27 mouse cellular contexts compared by ENCODE assay signal in genomic region chr9:77054426-77055193, GRCm38 (mm10). TPM values are rescaled to one million over a fixed set of nuclear protein-coding genes. Genes with fewer than 3 reads are reported as not detected.
DNase-seq lines count a peak whose midpoint lies in the region; ATAC-seq and TF ChIP-seq lines count a peak whose summit lies in the region.
"Had no signal": no experiment of that assay in that cellular context is flagged by ENCODE, and none has a peak within 500 bp of the region (broad histone marks: within the 10 kb centered on the region; RNA-seq: fewer than 3 reads in every experiment).

No protein-coding gene starts in this region.

- no peaks in the 10 kb centered on the region for H3K36me3 ChIP-seq in hindbrain, embryonic 12.5 days
- no peaks in the 10 kb centered on the region for H3K36me3 ChIP-seq in hindbrain, postnatal 0 days (ENCODE audit: insufficient read depth, low read length)
- no peaks in the 10 kb centered on the region for H3K36me3 ChIP-seq in neural tube, embryonic 12.5 days
- H3K36me3 ChIP-seq in midbrain, embryonic 15.5 days (replicated peaks): no peaks in the 10 kb centered on the region
- no peaks in the 10 kb centered on the region for H3K36me3 ChIP-seq in neural tube, embryonic 15.5 days
- H3K36me3 ChIP-seq: embryonic facial prominence, embryonic 15.5 days; forebrain, embryonic 10.5 days; heart, embryonic 12.5 days had no signal

- H3K27ac ChIP-seq in hindbrain, embryonic 12.5 days: no peak overlapping the region
- no peak overlapping the region for H3K27ac ChIP-seq in hindbrain, postnatal 0 days
- no peak overlapping the region for H3K27ac ChIP-seq in neural tube, embryonic 12.5 days
- H3K27ac ChIP-seq in midbrain, embryonic 15.5 days: no peak overlapping the region
- H3K27ac ChIP-seq in neural tube, embryonic 15.5 days (replicated peaks): no peak overlapping the region
- H3K27ac ChIP-seq: embryonic facial prominence, embryonic 15.5 days; forebrain, embryonic 10.5 days; gastrocnemius, adult 2 months had no signal

- no peaks in the 10 kb centered on the region; the same call in 1 of the 2 replicates for H3K4me1 ChIP-seq in hindbrain, embryonic 12.5 days
- H3K4me1 ChIP-seq in hindbrain, postnatal 0 days (ENCODE audit: insufficient read depth, low read length): no peaks in the 10 kb centered on the region
- H3K4me1 ChIP-seq in neural tube, embryonic 12.5 days: no peaks in the 10 kb centered on the region
- H3K4me1 ChIP-seq in midbrain, embryonic 15.5 days: no peaks in the 10 kb centered on the region
- no peaks in the 10 kb centered on the region for H3K4me1 ChIP-seq in neural tube, embryonic 15.5 days
- H3K4me1 ChIP-seq: embryonic facial prominence, embryonic 15.5 days; forebrain, embryonic 10.5 days had no signal

- no peak overlapping the region for H3K9ac ChIP-seq in hindbrain, embryonic 12.5 days
- no peak overlapping the region for H3K9ac ChIP-seq in hindbrain, postnatal 0 days (replicated peaks; ENCODE audit: low read length)
- H3K9ac ChIP-seq in neural tube, embryonic 12.5 days: no peak overlapping the region
- H3K9ac ChIP-seq in midbrain, embryonic 15.5 days: no peak overlapping the region
- no peak overlapping the region for H3K9ac ChIP-seq in neural tube, embryonic 15.5 days (replicated peaks)
- H3K9ac ChIP-seq: embryonic facial prominence, embryonic 15.5 days; heart, embryonic 12.5 days had no signal

- no peaks in the 10 kb centered on the region for H3K9me3 ChIP-seq in hindbrain, embryonic 12.5 days (replicated peaks)
- no peaks in the 10 kb centered on the region for H3K9me3 ChIP-seq in hindbrain, postnatal 0 days (ENCODE audit: low read length)
- H3K9me3 ChIP-seq in neural tube, embryonic 12.5 days: no peaks in the 10 kb centered on the region
- no peaks in the 10 kb centered on the region for H3K9me3 ChIP-seq in midbrain, embryonic 15.5 days
- H3K9me3 ChIP-seq in neural tube, embryonic 15.5 days (replicated peaks): no peaks in the 10 kb centered on the region
- H3K9me3 ChIP-seq: embryonic facial prominence, embryonic 15.5 days; forebrain, embryonic 10.5 days; heart, embryonic 12.5 days had no signal

- WGBS in hindbrain, embryonic 12.5 days: 70% methylated on average over 9 of the region's 9 CpGs
- WGBS in hindbrain, postnatal 0 days: 79% methylated on average over 9 of the region's 9 CpGs
- WGBS in neural tube, embryonic 12.5 days: 69% methylated on average over 9 of the region's 9 CpGs
- WGBS in midbrain, embryonic 15.5 days: 64% methylated on average over 9 of the region's 9 CpGs
- WGBS in neural tube, embryonic 15.5 days: 57% methylated on average over 9 of the region's 9 CpGs

- DNase-seq in hindbrain, postnatal 0 days (ENCODE audit: low spot score): no peak
- no peak for DNase-seq in neural tube, embryonic 10.5 days (ENCODE audit: extremely low spot score, low spot score)
- no peak for DNase-seq in cerebellum, adult 11 months
- no peak for DNase-seq in adrenal gland, postnatal 25 days
- DNase-seq: adrenal gland, postnatal 14 days; cerebellum, adult 8-10 months; cerebellum, postnatal 14 days; embryo, embryonic 11 days; gastrocnemius, adult 2 months; gastrocnemius, postnatal 25 days; heart, postnatal 36 days had no signal

- H3K4me3 ChIP-seq in hindbrain, embryonic 12.5 days: no peak overlapping the region
- no peak overlapping the region for H3K4me3 ChIP-seq in hindbrain, postnatal 0 days (ENCODE audit: low read length)
- no peak overlapping the region for H3K4me3 ChIP-seq in neural tube, embryonic 12.5 days
- H3K4me3 ChIP-seq in midbrain, embryonic 15.5 days: no peak overlapping the region
- no peak overlapping the region for H3K4me3 ChIP-seq in neural tube, embryonic 15.5 days (replicated peaks)
- H3K4me3 ChIP-seq: embryonic facial prominence, embryonic 15.5 days; erythroblast, embryonic 14.5 days; forebrain, embryonic 10.5 days; gastrocnemius, adult 2 months; heart, embryonic 12.5 days had no signal

- H3K4me2 ChIP-seq in hindbrain, embryonic 12.5 days (replicated peaks): no peak overlapping the region
- H3K4me2 ChIP-seq in hindbrain, postnatal 0 days (ENCODE audit: low read depth, low read length): no peak overlapping the region
- no peak overlapping the region for H3K4me2 ChIP-seq in neural tube, embryonic 12.5 days (replicated peaks)
- no peak overlapping the region for H3K4me2 ChIP-seq in midbrain, embryonic 15.5 days
- no peak overlapping the region for H3K4me2 ChIP-seq in neural tube, embryonic 15.5 days
- H3K4me2 ChIP-seq: embryonic facial prominence, embryonic 15.5 days; heart, embryonic 12.5 days had no signal

- no peaks in the 10 kb centered on the region for H3K27me3 ChIP-seq in hindbrain, embryonic 12.5 days
- no peaks in the 10 kb centered on the region for H3K27me3 ChIP-seq in hindbrain, postnatal 0 days (ENCODE audit: insufficient read depth, low read length)
- H3K27me3 ChIP-seq in neural tube, embryonic 12.5 days (replicated peaks): no peaks in the 10 kb centered on the region
- no peaks in the 10 kb centered on the region for H3K27me3 ChIP-seq in midbrain, embryonic 15.5 days (replicated peaks)
- no peaks in the 10 kb centered on the region for H3K27me3 ChIP-seq in neural tube, embryonic 15.5 days (replicated peaks)
- H3K27me3 ChIP-seq: embryonic facial prominence, embryonic 15.5 days; heart, embryonic 12.5 days; Patski had no signal

- peak; percentile 84 for ATAC-seq in hindbrain, embryonic 12.5 days (ENCODE audit: low FRiP score)
- no peak for ATAC-seq in hindbrain, postnatal 0 days
- peak; percentile 61 for ATAC-seq in neural tube, embryonic 12.5 days (ENCODE audit: low FRiP score, low read depth)
- peak; percentile 70 for ATAC-seq in midbrain, embryonic 15.5 days (replicated peaks)
- ATAC-seq in neural tube, embryonic 15.5 days (ENCODE audit: low FRiP score): peak; percentile 38; the same call in 1 of the 2 replicates
- ATAC-seq: activated CD4-positive, CD25-positive, alpha-beta regulatory T cell, adult 4 months; forebrain, embryonic 14.5 days; Patski had no signal

- no peak for TF ChIP-seq CTCF in hindbrain, postnatal 0 days (IDR thresholded peaks at IDR 0.05; ENCODE audit: low read depth)

RNA-seq across cellular contexts. Expression of gene Tinag, which starts 9.0 kb away (rescaled TPM):
- polyA plus RNA-seq in hindbrain, embryonic 12.5 days (2016; fragmentation: Nextera tagmentation; extraction: Ambion mirVana): 0.12 and 0.31 TPM in 2 replicates
- total RNA-seq in hindbrain, postnatal 0 days (2014; rRNA removed): not detected in 2 replicates
- 0.11 TPM in 1 of 2 replicates, not detected in the other for polyA plus RNA-seq in hindbrain, postnatal 0 days (2015; fragmentation: Nextera tagmentation; extraction: Ambion mirVana)
- not detected in 2 replicates for polyA plus RNA-seq in neural tube, embryonic 12.5 days (2016; fragmentation: Nextera tagmentation; extraction: Ambion mirVana)
- polyA plus RNA-seq in midbrain, embryonic 15.5 days (2015; fragmentation: Nextera tagmentation; extraction: Ambion mirVana): not detected in 2 replicates
- polyA plus RNA-seq in neural tube, embryonic 15.5 days (2015; fragmentation: Nextera tagmentation; extraction: Ambion mirVana): 1.2 TPM in 1 of 2 replicates, not detected in the other
- total RNA-seq in adrenal gland, postnatal 25 days (2021): 0.30 TPM in 1 of 2 replicates, not detected in the other
- total RNA-seq: common myeloid progenitor, adult 5-6 weeks; gastrocnemius, adult 2 months; granulocyte monocyte progenitor cell, adult 5-6 weeks; heart, adult 8-10 months; heart, postnatal 36 days; MEL had no signal
- polyA plus RNA-seq: activated CD4-positive, CD25-positive, alpha-beta regulatory T cell, adult 4 months; C2C12; erythroblast, embryonic 14.5 days; forebrain, embryonic 14.5 days; heart, embryonic 12.5 days had no signal
